Comparison of ENCODE assay signal across 20 mouse cellular contexts in genomic region chr9:95556067-95556512, GRCm38 (mm10). TPM values are rescaled to one million over a fixed set of nuclear protein-coding genes. Genes with fewer than 3 reads are reported as not detected.
DNase-seq lines count a peak whose midpoint lies in the region; ATAC-seq lines count a peak whose summit lies in the region.
"Had no signal": no experiment of that assay in that cellular context is flagged by ENCODE, and none has a peak within 500 bp of the region (broad histone marks: within the 10 kb centered on the region; RNA-seq: fewer than 3 reads in every experiment).

No protein-coding gene starts in this region.

- peaks cover 41% of the 10 kb centered on the region for H3K27me3 ChIP-seq in liver, embryonic 13.5 days
- H3K27me3 ChIP-seq in neural tube, embryonic 15.5 days (replicated peaks) = peaks cover 25% of the 10 kb centered on the region
- peaks cover 13% of the 10 kb centered on the region for H3K27me3 ChIP-seq in midbrain, embryonic 14.5 days (ENCODE audit: control insufficient read depth, insufficient read depth, low read length)

- peaks cover 3% of the 10 kb centered on the region; the same call in 1 of the 2 replicates for H3K36me3 ChIP-seq in liver, embryonic 13.5 days
- H3K36me3 ChIP-seq in neural tube, embryonic 15.5 days = no peaks in the 10 kb centered on the region
- H3K36me3 ChIP-seq in midbrain, embryonic 14.5 days (ENCODE audit: control insufficient read depth, insufficient read depth, low read length) = no peaks in the 10 kb centered on the region
- H3K36me3 ChIP-seq: limb, embryonic 13.5 days had no signal

- intact Hi-C loops in heart, postnatal 25 days (cut with DNase I) = no loop called here

- H3K9me3 ChIP-seq in liver, embryonic 13.5 days (replicated peaks) = no peaks in the 10 kb centered on the region
- no peaks in the 10 kb centered on the region for H3K9me3 ChIP-seq in neural tube, embryonic 15.5 days (replicated peaks)
- no peaks in the 10 kb centered on the region for H3K9me3 ChIP-seq in midbrain, embryonic 14.5 days (ENCODE audit: control insufficient read depth, low read length)
- H3K9me3 ChIP-seq: limb, embryonic 13.5 days had no signal

- peak overlapping the region; percentile 92 for H3K27ac ChIP-seq in liver, embryonic 13.5 days
- H3K27ac ChIP-seq in neural tube, embryonic 15.5 days (replicated peaks) = no peak overlapping the region
- no peak overlapping the region for H3K27ac ChIP-seq in midbrain, embryonic 14.5 days (replicated peaks; ENCODE audit: low read depth, low read length)
- H3K27ac ChIP-seq: limb, embryonic 13.5 days had no signal

- peak; percentile 31 for ATAC-seq in common myeloid progenitor, adult 5-6 weeks (replicated peaks; ENCODE audit: low read depth, poor library complexity, severe bottlenecking)
- peak; percentile 60 for ATAC-seq in liver, embryonic 13.5 days (ENCODE audit: low read depth)
- no peak for ATAC-seq in neural tube, embryonic 15.5 days (ENCODE audit: low FRiP score)
- ATAC-seq in midbrain, embryonic 14.5 days (ENCODE audit: low FRiP score, low TSS enrichment) = no peak
- ATAC-seq: CD4-positive, CD25-positive, alpha-beta regulatory T cell, adult 4 months; forebrain, embryonic 16.5 days; lung, postnatal 0 days; midbrain, embryonic 16.5 days had no signal

- H3K4me1 ChIP-seq in liver, embryonic 13.5 days (replicated peaks) = peaks cover 96% of the 10 kb centered on the region
- H3K4me1 ChIP-seq in neural tube, embryonic 15.5 days = peaks cover 20% of the 10 kb centered on the region
- H3K4me1 ChIP-seq in midbrain, embryonic 14.5 days (ENCODE audit: control insufficient read depth, insufficient read depth, low read length) = peaks cover 9% of the 10 kb centered on the region

- peak overlapping the region; percentile 49 for H3K4me2 ChIP-seq in liver, embryonic 13.5 days
- H3K4me2 ChIP-seq in neural tube, embryonic 15.5 days = no peak overlapping the region
- H3K4me2 ChIP-seq in midbrain, embryonic 14.5 days (ENCODE audit: low read length) = no peak overlapping the region
- H3K4me2 ChIP-seq: limb, embryonic 13.5 days had no signal

- WGBS in liver, embryonic 13.5 days (ENCODE audit: insufficient replicate concordance) = 25% methylated on average over 4 of the region's 4 CpGs
- 92% methylated on average over 4 of the region's 4 CpGs for WGBS in neural tube, embryonic 15.5 days
- WGBS in midbrain, embryonic 14.5 days = 95% methylated on average over 4 of the region's 4 CpGs

- peak; percentile 84 for DNase-seq in heart, adult 11 months
- no peak for DNase-seq in heart, postnatal 25 days (ENCODE audit: low spot score)
- DNase-seq in liver, embryonic 13.5 days = peak; percentile 63
- DNase-seq in spleen, postnatal 36 days (ENCODE audit: low spot score in 2 of 2) = peak; percentile 26 to 60
- DNase-seq in midbrain, embryonic 14.5 days = no peak
- no peak for DNase-seq in ovary, adult 18-20 months (ENCODE audit: low spot score)
- DNase-seq: adrenal gland, postnatal 36 days; cerebellum, postnatal 10 days; kidney, adult 2 months; kidney, postnatal 14 days; layer of hippocampus, adult 9-11 months; right cerebral cortex, postnatal 14 days; thymus, postnatal 14 days had no signal

- peak overlapping the region; percentile 62 for H3K9ac ChIP-seq in liver, embryonic 13.5 days
- H3K9ac ChIP-seq in neural tube, embryonic 15.5 days (replicated peaks) = no peak overlapping the region
- no peak overlapping the region for H3K9ac ChIP-seq in midbrain, embryonic 14.5 days (replicated peaks; ENCODE audit: low read length)
- H3K9ac ChIP-seq: limb, embryonic 13.5 days had no signal

- no peak overlapping the region for H3K4me3 ChIP-seq in liver, embryonic 13.5 days (replicated peaks)
- H3K4me3 ChIP-seq in neural tube, embryonic 15.5 days (replicated peaks) = no peak overlapping the region
- no peak overlapping the region for H3K4me3 ChIP-seq in midbrain, embryonic 14.5 days (replicated peaks; ENCODE audit: low read depth, low read length)
- H3K4me3 ChIP-seq: limb, embryonic 13.5 days had no signal

RNA-seq across cellular contexts. Expression of gene Paqr9, which starts 3.4 kb away (rescaled TPM):
- 10 to 100 TPM; 41.1 to 43.4 TPM for total RNA-seq in heart, postnatal 25 days (2021)
- 7.8 and 11.7 TPM in 2 replicates for total RNA-seq in common myeloid progenitor, adult 5-6 weeks (2017)
- polyA plus RNA-seq in liver, embryonic 13.5 days (2015; fragmentation: Nextera tagmentation; extraction: Ambion mirVana) = 8.4 and 8.5 TPM in 2 replicates
- 6.5 and 8.8 TPM in 2 replicates for polyA plus RNA-seq in neural tube, embryonic 15.5 days (2015; fragmentation: Nextera tagmentation; extraction: Ambion mirVana)
- 4.7 and 6.0 TPM in 2 replicates for polyA plus RNA-seq in midbrain, embryonic 14.5 days (2014; fragmentation: Nextera tagmentation; extraction: Ambion mirVana)

RNA-seq across cellular contexts. Expression of gene U2surp, which starts 44.3 kb away (rescaled TPM):
- total RNA-seq in heart, postnatal 25 days (2021) = 10 to 100 TPM; 27.8 to 32.2 TPM
- 204 and 227 TPM in 2 replicates for total RNA-seq in common myeloid progenitor, adult 5-6 weeks (2017)
- 87.5 and 114 TPM in 2 replicates for polyA plus RNA-seq in liver, embryonic 13.5 days (2015; fragmentation: Nextera tagmentation; extraction: Ambion mirVana)
- polyA plus RNA-seq in neural tube, embryonic 15.5 days (2015; fragmentation: Nextera tagmentation; extraction: Ambion mirVana) = 115 and 128 TPM in 2 replicates
- polyA plus RNA-seq in midbrain, embryonic 14.5 days (2014; fragmentation: Nextera tagmentation; extraction: Ambion mirVana) = 136 and 137 TPM in 2 replicates

Comparison
In these comparisons a context has a peak if more than half of its experiments do, and no peak if none do; other contexts are left out.
1. DNase-seq: peak in heart, adult 11 months (single experiment), liver, embryonic 13.5 days (single experiment) and spleen, postnatal 36 days (2 of 2); none in heart, postnatal 25 days (single experiment), midbrain, embryonic 14.5 days (single experiment) and ovary, adult 18-20 months (single experiment).
2. ATAC-seq: peak in common myeloid progenitor, adult 5-6 weeks (single experiment) and liver, embryonic 13.5 days (single experiment); none in neural tube, embryonic 15.5 days (single experiment) and midbrain, embryonic 14.5 days (single experiment).